Mouse (Mus musculus): ENCODE results near the gene Snrnp25.

Gene Snrnp25

DNA sequence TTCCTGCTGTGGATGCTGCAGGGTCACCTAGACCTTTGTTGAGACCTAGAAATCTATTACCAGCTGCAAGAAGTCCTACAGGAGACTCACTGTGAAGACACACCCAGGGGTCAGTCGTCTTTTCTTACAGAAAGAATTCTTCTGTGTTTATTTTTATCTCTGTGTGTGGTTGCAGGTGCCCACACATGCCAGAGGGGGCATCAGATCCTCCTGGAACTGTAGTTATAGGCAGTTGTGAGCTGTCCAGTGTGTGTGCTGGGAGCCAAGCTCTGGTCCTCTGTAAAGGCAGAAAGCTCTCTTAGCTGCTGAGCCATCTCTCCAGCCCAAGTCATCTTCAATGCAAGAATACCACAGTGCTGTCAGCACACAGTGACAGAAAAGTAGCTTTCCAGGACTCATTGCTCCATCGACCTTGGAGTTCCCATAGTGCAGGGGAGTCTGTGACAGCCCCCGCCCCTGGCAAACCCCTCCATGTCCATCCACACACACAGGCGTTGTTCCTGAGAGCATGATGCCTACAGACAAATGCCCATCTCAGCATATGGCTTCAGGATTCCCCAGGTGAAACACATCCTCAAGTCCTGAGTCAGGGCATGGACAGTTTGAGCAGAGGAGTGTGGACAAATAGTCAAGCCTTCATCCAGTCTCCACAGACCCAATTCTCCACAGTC, 18.2 kb downstream of the Snrnp25 start:
- DNase-seq (ENCODE audit: low read depth, low spot score) = no peak

DNA sequence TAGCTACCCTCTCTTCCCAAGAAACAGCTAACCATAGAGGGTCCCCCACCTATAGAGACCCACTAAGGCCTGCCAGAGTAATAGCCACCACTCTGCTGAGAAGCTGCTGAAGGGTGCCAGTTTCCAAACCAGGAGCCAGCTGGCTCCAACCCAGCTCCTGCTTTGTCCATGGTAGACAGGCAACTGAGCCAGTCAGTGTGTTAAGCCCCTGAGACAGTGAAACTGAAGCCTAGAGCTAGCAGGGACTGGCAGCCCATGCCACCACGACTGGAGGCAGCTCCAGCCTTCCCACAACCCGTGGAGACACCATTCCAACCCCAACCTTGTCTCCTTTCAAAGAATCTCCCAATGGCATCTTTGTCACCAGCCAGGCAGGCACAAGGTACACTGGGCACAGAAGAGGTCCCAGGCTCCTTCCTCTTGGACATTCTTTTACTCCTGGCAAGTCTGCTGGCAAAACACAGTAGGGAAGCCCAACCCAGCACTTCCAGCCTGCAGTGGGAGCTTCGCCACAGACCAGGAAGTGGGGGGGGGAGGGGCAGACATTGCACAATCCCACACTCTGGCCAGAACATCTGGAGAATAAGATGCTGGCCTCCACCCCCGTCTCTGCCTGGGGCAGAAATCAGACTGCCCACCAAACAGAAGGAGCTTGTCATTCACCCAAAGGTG, 19.4 kb downstream of the Snrnp25 start:
- DNase-seq (ENCODE audit: low read depth, low spot score) = no peak

- DNase-seq (ENCODE audit: low read depth, low spot score) = no peak
Measured at GRCm38 (mm10) chr11:32225222-32226104, 20.2 kb downstream of the Snrnp25 start.

DNA sequence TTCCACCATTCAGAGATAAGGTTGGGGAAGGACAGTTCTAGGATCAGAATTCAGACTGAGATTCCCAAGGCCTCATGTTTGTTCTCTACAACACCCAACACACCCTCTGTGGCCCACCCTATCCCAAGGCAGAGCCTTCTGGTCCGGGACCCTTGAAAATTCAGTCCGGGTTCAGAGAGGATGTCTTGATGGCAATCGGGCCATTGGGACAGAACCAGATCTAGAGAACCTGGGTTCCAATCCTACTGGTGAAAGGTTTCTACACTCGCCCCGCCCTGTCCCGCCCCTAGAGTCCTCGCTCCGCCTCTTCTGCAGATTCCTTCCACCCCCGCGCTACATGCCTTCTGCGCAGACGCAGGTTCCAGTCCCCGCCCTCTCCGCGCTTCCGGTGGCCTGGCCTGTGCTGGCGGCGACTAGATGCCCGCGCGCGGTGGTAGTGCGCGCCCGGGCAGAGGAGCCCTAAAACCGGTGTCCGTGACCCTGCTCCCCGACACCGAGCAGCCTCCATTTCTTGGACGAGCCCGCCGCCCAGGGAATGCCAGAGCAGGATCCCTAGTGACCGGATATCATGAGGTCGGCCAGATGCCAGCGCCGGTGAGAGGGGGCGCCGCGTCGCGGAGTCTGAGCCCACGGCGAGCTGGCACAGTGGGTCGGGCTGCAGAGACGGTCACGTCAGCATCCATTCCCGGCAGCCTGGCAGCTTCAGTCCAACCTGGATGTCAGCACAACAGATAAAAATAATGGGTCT, 21.1 kb downstream of the Snrnp25 start, which contains the start of gene Mpg:
Gene Mpg (plus strand): TSS at position 382 of the 748 bp plus-strand sequence.
- peak; percentile 94 for DNase-seq (ENCODE audit: low read depth, low spot score)

GRCm38 (mm10) chr11:32227041-32227440, 21.8 kb downstream of the Snrnp25 start:
- DNase-seq (ENCODE audit: low read depth, low spot score) = no peak

GRCm38 (mm10) chr11:32227555-32227954, 22.3 kb downstream of the Snrnp25 start:
- no peak for DNase-seq (ENCODE audit: low read depth, low spot score)

DNA sequence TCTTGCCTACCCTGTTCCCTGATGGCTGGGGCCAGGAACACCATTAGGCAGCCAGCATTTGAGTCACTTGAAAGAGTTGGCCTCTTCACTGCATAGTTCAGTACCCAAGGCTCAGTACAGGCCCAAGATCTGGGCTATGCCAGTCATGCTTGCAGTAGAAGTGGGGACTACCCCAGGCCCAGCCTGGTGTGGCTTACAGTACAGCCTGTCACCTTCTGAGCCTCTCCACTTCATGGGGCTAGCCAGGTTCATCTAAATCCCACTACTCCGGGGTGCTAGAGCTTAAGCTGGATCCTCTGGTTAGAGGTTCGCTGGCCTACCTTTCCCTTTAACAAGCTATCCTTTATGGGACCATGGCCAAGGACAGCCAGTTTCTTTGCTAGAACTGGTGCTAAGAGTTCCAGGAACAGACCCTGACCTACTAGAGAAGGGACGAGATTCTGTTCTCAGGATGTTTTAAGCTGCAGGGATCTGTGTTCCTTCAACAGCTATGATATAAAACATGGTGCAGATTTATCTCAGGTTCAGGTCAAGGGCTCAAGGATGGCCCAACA, 23.2 kb downstream of the Snrnp25 start:
- no peak for DNase-seq (ENCODE audit: low read depth, low spot score)

GRCm38 (mm10) chr11:32230220-32230619, 25.0 kb downstream of the Snrnp25 start:
- DNase-seq (ENCODE audit: low read depth, low spot score) = no peak

- no peak for DNase-seq (ENCODE audit: low read depth, low spot score)
Measured at GRCm38 (mm10) chr11:32231125-32231524, 25.9 kb downstream of the Snrnp25 start.

DNA sequence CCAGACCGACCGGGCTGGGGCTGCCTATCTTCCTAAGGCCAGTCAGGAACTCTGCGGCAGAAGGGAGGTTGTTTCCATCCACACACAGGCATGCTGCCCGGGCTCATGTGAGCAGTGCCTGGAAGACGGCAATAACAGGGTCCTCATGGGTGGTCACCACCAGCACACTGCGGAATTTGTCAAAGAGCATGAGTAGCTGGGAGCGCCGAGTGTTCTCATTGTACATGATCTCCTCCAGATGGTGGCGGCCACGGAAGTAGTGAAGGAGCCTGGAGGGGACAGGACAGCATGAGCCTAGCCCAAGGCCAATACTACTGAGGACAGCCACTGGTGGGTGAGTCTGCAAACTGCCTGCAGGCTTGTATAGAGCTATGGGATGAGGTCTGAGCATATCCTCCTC, 27.6 kb downstream of the Snrnp25 start:
- DNase-seq (ENCODE audit: low read depth, low spot score) = no peak

DNA sequence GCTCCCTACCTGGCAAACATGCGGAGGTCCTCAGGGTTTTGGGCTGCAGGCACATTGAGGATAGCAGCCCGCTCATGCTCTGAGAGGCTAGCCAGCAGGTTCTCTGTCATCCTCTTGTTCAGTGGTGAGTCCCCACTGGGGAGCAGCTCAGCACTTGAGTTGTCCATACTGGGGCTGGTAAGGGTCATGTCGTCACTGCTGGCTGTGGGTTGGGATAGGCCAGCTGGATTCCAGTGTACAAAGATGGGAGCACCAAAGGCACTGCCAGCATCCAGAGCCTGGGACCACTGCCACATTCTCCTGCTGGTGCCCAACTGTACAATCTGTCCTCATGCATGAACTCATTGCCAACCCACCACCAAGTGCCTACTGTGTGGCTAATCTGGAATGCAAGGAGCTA, 28.7 kb downstream of the Snrnp25 start:
- no peak for DNase-seq (ENCODE audit: low read depth, low spot score)

GRCm38 (mm10) chr11:32234816-32235485, 29.7 kb downstream of the Snrnp25 start:
- no peak for DNase-seq (ENCODE audit: low read depth, low spot score)

DNA sequence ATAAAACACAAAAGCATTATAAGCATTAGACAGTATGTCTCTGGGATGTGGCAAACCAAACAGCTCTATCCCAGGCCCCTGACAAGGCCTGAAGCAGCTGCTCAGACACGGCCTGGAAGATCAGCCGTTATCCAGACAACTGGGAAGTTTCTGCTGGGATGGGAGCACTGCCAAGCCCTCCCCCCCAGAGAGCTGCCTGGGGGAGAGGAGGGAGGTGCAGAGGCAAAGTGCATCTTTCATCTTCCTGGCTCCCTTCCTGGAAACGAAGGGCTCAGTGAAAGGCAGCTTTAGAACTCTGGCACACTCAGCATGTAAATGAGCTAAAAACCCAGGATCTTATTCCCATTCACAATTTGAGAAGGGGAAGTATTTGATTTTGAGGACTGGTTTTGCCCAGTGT, 30.4 kb downstream of the Snrnp25 start:
- no peak for DNase-seq (ENCODE audit: low read depth, low spot score)

GRCm38 (mm10) chr11:32236132-32236531, 30.9 kb downstream of the Snrnp25 start:
- DNase-seq (ENCODE audit: low read depth, low spot score) = no peak

DNA sequence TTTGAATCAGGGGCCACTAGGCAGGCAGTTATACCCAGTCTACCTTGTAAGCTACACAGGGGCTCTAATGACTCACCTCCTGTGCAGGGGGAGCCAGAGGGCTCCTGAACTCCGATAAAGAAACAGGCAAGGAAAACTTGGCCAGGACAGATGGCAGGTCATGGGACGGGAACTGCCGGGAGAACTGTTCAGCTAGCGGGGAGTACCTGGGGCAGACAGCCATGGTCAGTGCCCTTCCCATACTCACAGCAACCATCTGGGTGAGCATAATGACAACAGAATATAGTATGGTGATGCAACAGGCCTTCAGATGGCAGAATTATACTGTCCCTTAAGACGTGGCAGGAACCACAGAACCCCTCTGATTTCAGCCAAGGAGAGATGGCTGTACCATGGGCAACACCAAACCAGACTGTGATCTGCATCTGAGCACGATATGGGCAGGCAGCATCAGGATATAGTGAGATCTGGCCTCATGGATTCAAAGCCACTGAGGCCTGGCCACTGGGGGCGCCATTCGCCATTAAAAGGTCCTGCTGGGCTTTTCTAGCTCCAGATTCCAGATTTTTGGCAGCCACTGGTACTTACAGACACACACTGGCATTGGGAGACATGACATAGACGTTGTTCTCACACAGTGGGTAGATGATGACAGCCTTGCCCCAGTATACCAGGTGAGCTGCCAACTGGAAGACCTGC, 31.6 kb downstream of the Snrnp25 start:
- DNase-seq (ENCODE audit: low read depth, low spot score) = peak; percentile 56

DNA sequence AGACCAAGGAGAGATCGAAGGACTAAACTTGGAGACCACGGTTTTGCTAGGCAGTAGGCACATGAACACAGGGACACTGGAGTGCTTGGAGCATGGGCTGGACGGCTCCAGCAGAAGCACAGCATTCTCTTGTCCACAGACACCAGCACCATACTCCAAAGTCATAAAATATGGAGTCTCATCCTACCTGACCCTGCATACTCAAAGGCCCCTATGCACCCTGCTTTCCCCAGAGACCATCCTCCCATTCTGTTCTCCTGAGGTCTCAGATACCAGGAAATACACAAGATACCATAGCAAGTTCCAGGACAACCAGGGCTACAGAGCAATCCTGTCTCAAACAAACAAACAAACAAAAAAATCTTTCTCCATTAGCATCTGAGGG, 32.2 kb downstream of the Snrnp25 start:
- DNase-seq (ENCODE audit: low read depth, low spot score) = no peak

DNA sequence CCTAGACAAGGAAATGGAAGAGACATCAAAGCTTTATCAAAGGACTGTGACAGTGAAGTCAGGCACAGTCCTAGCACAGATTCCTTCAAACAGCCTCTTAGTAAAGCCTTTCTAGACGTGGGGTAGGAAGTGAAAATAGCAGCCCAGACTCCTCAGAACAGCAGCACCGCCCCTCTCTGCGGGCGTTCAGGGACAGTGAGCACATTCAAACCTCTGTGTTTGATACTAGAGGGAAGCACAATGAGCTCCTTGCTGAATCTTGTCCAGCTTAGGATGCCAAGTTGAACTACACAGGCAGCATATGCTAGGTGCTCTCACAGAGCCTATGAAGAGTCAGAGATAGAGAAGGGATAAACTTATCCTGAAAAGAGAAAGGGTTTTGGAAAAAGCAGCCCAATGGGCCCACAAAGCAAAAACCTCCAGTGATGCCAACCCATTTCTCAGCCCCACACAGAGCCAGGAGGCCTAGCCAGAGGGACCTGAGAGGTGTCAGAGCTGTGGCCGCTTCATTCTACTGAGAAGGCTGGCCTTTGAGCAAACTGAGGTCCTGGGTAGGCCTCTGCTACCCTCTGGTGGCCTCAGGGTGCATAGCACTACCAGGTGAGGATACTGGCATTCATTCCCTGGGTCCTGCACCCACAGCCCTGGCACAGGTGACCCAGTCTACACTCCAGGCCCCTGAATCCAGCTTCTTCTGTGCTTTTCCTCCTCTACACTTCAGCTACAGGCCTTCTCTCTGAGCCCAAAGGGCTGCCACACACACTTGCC, 33.1 kb downstream of the Snrnp25 start:
- peak; percentile 85 for DNase-seq (ENCODE audit: low read depth, low spot score)

- no peak for DNase-seq (ENCODE audit: low read depth, low spot score)
Measured at GRCm38 (mm10) chr11:32241391-32241790, 36.2 kb downstream of the Snrnp25 start.

- DNase-seq (ENCODE audit: low read depth, low spot score) = no peak
Measured at GRCm38 (mm10) chr11:32242209-32242608, 37.0 kb downstream of the Snrnp25 start.
